Mouse (Mus musculus) T-helper 17 cell (primary cell): ENCODE results near the gene Colq.

ENCODE experiments used
- in situ Hi-C, 2 experiments: fragments of 300-600 bp; cut with MboI, MseI; formaldehyde crosslinking; loops; 1 replicate in 1 of 2; 2 replicates in 1 of 2; pipeline ENCODE4 v1.15.1; 2025; ENCODE audit warnings: high pct_unique_total_duplicates in 2 of 2

Gene Colq

DNA sequence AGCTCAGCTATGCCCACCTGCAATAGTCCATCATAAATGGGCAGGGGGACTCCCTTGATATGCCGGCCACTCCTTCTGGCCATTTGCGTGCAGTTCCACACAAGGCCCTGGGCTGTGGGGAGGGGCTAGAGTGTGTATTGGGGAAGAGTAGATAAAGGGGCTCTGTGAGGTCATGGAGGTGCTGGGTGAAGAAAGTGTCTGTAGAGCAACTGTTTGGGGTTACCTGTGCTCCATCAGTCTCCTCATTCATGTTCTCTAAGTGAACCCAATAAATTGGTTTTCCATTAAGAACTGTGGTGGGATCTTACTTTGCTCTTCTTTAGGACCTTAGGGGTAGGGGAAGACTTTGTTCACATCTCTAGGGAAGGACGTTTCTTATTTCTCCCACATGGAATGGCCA lies at the start of gene Colq:
TSS of gene Colq (minus strand) at position 101 of the 400 bp plus-strand sequence.
- in situ Hi-C loops: loop anchor here in 1 of 2 experiments (5.0 kb wide), 1 partner anchor 36 kb away; no protein-coding TSS in a partner anchor

DNA sequence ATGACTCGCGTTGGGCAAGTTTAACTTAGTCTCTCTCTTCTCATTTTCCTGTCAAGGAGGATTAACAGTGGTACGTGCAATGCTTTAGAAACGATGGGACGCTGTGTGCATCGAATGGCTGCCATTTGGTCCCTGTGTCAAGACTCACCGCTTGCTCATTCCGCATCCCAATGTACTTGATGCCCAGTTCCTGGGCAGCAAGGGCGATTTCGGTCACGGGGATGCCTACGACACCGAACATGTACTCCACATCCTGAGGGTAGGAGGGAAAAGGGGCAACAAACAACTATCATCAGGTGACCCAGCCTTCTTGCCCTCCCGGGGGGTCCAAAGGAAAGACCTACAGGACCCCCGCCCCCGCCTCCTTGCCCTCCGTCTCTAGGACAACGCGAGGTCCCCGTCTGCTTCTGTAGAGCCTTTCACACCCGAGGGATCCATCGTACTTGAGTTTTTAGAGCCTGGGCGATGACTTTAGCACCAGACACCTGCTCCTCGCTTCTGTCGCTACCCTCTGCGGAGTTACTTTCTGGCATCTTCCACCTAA lies 49.3 kb upstream of the Colq start, which contains the start of gene Gm49387:
TSS of gene Gm49387 (minus strand) at position 533 of the 544 bp plus-strand sequence.
- in situ Hi-C loops: loop anchor here in 1 of 2 experiments (25.0 kb wide), 1 partner anchor 847 kb away; no protein-coding TSS in a partner anchor

DNA sequence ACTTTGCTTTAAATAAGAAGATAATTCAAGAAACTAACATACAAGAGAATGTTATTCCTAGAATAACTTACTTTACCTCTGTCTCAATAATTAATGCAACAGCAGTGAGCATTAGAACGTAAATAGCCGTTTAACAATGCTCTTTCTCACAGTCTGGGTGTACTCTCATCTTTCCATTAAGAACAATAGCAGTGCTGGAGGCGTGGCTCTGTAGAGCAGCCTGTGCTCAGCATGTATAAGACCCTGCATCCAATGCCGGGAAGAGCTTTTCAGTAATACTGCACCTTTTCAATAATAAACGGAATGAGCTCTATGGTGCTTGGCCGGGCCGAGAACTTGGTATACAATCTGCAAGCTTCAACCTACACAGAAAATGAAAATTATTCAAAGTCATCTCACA lies 39.5 kb upstream of the Colq start:
- in situ Hi-C loops: loop anchor here in 1 of 2 experiments (25.0 kb wide), 1 partner anchor 857 kb away; no protein-coding TSS in a partner anchor

DNA sequence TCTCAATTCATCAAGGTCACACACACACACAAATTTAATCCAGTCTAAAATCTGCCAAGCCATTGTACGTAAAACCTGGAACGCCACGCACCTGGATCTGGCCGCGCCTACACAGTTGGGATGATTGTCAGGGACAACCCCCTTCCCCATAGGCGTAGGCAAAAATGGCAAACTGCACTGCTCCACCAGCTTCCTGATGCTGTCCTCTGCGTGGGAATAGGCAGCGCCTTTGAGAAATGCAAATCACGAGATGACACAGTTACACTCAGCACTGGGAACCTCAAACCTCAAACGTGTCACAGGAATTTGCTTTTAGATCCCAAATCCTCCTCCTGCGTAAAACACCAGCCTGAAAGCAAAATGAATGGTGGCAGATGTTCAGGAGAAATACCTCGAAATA lies 31.6 kb upstream of the Colq start:
- in situ Hi-C loops: no loop called here

DNA sequence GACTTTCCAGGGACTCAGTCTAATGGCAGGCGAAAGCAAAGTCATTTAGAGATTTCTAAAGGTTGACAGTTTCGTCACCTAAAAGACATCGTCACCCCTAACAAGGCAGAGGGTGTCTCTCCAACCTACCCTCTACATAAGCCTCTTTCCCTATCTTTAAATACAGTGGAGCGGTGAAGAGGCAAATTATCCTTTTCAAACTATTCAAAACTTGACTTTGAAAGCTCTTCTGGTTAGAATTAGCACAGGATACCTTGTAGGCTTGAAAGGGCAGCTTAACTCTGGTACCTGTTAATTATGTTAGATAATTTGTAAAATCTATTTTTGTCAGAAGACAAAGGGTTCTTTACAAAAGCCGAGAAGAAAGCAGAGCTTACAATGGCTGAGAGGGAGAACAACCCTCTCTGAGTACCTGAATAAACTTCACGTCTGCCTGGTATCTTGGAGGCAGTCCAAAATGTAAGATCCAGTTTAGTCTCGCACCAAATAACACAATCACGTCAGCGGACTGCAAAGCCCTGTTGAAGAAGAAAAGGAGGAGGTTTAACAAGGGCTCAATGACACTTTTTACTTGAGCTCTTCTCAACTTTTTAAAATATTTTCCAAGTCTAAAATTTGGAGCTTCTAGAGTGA lies 29.6 kb upstream of the Colq start:
- in situ Hi-C loops: no loop called here

DNA sequence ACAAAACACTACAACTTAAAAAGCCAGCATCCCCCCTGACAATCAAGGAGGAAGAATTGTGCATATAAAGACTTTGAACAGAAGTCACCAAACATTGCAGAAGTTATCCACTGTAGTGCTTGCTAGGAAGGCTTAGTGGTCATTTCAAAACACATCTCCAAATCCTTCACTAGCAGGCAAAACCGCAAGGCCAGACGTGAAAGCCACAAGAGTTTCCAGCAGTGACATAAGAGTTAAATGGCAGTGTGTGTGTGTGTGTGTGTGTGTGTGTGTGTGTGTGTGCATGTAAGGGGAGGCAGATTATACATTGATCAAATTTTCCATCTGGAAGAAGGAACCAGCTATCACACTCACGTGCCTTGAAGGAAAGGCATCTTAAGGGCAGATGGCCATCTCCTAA lies 26.9 kb upstream of the Colq start:
- in situ Hi-C loops: no loop called here

DNA sequence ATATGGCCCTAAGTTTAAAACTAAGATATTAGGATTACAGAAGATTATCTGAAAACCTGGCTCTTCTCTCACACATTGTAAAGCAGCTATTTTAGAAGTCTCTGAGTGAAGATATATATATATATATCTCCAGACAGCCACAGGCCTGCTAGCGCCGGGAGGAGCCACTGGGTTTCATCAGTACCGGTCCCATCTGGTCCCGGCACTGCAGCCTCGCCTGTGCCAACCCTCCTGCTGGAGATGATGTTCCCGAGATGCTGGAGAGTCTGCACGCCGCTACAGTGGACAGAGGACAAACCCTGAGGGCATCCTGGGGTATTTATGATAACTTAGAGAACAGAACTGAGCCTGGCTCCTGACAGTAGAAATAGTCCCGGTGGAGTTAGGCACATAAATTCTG lies 26.1 kb upstream of the Colq start:
- in situ Hi-C loops: no loop called here

DNA sequence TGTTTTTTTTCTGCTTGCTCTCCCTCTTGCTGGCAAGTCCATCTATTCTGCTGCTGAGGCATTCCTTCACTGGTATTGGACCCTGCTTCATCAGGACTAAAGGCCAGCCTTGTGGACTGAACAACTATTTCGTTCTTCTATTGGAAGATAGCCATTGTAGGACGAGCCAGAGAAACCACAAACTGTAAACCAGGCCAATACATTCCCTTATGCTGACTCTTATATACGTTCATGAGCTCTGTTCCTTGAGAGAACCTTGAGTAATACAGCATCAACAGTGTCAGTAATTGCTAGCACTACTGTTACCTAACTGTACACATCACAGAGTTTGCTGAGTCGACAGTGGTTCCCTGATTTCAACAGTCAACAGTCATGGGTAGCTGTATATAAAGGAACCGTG lies 22.5 kb upstream of the Colq start:
- in situ Hi-C loops: no loop called here

DNA sequence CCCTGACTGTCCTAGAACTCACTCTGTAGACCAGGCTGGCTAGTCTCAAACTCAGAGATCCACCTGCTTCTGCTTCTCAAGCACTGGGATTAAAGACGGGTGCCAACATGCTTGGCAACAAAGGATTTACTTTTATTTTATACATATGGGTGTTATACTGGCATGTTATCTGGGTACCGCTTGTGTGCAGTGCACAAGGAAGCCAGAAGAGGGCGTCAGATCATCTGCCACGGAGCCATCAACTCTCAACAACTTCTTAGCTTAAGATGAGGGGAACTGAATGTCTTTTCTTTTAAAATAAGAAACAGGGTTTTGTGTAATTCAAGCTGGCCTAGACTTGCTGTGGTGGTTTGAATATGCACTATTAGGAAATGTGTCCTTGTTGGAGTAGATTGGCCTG lies 20.8 kb upstream of the Colq start:
- in situ Hi-C loops: no loop called here

DNA sequence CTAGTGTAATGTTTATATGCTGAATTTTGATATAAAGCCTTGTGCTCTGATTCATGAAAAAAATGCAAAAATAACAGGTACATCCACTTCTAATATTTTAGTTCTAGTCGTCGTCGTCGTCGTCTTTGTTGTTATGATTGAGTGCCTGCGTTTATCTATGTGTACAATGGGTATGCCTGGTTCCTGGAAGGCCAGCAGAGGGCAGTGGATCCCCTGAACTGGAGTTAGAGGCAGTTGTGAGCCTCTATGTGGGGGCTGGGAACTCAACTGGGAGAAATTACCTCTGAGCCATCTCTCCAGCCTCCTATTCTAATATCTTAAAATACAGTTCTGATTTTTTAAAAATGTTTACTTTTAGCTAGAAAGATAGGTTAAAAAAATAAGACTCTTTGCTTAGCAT lies 14.4 kb upstream of the Colq start:
- in situ Hi-C loops: loop anchor here in 1 of 2 experiments (10.0 kb wide), 1 partner anchor 851 kb away; no protein-coding TSS in a partner anchor

DNA sequence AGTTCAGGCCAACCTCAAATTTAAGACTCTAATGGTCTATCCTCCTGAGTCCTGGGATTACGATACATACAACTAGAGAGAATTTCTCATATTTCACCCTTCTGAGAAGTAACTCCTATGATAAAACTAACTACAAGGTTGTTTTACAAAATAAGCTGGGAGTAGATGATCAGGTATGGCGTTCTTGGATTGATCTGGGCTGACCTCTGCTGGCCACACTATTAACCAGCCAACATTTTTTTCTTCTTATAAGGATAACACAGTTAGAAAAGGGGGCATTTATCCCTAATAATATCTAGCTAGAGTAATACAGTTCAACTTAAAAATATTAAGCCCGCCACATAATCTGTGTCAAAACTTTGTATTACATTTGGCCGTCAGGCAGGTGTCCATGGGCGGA lies 13.8 kb upstream of the Colq start:
- in situ Hi-C loops: loop anchor here in 1 of 2 experiments (10.0 kb wide), 1 partner anchor 850 kb away; no protein-coding TSS in a partner anchor

DNA sequence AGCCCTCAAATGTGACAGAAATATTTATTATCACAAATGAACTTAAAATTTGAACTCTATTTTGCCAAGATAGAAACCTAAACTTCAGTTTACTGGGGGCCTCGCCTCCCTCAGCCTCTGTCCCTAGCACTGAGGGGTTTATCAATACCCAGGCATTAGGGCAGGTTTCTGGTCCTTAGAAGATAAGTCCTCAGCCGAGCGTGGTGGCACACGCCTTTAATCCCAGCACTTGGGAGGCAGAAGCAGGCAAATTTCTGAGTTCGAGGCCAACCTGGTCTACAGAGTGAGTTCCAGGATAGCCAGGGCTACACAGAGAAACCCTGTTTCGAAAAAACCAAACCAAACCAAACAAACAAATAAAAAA lies 11.5 kb upstream of the Colq start:
- in situ Hi-C loops: loop anchor here in 1 of 2 experiments (10.0 kb wide), 1 partner anchor 848 kb away; no protein-coding TSS in a partner anchor

DNA sequence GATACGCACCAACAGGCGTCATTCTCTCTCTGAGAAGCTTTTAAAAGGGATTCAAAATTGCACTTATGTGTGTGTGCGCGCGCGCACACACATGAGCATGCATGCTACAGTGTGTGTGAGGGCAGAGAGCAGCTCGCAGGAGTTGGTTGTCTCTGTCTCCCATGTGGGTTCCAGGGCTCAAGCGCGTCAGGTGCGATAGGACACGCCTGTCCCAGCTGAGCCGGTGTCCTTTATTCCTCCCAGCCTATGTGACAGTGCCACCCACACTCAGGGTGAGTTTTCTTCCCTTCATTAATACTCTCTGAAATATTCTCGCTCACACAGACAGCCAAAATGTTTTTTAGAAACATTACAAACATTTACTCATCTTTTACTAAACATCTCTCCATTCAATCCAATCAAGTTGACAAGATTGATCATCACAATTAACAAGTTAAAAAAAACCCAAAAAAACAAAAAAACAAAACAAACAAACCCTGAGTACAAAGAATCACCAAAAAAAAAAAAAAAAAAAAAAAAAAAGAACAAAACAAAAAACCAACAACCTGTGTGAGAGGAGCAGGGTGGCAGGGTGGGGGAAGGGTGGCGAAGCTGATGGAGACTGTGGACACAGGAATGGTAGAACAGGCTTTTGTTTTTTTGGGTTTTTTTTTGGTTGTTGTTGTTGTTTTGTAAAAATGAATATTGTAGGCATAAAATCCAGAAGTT lies 10.9 kb upstream of the Colq start:
- in situ Hi-C loops: loop anchor here in 1 of 2 experiments (10.0 kb wide), 1 partner anchor 847 kb away; no protein-coding TSS in a partner anchor

DNA sequence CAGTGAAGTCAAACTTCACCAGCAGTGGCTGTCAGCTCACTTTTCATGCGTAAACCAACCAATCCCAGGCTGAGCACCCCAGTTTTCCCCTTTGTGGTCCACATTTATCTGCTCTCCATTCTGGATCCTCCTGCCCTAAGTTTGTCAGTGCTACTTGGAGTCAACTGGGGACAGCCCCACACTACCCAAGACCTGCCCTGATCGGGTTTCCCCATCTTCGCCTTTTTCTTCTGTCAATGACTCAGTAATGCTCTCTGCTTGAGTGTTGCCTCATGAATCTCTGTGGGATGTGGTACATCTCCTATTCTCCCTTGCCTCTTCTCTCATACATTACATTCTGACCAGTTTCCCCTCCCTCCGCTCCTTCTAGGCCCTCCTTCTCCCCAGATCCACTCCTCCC lies 6.3 kb upstream of the Colq start:
- in situ Hi-C loops: no loop called here

DNA sequence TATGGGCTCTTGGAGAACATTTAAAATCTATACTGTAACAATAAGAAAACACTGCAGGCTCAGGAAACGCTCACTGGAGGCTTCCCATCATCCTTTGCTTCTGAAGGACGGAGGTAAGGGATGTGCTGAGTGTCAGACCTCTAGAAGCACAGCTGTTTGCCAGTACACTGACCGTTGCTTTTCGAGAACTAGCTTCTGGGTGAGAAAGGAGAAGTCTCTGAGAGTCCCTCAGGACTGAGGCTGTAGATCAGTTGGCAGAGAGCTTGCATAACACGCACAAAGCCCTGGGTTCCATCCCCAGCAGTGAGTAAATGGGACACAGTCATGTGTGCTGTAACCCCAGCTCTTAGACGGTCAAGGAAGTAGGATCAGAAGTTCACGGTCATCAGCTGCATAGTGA lies 5.3 kb upstream of the Colq start:
- in situ Hi-C loops: no loop called here

DNA sequence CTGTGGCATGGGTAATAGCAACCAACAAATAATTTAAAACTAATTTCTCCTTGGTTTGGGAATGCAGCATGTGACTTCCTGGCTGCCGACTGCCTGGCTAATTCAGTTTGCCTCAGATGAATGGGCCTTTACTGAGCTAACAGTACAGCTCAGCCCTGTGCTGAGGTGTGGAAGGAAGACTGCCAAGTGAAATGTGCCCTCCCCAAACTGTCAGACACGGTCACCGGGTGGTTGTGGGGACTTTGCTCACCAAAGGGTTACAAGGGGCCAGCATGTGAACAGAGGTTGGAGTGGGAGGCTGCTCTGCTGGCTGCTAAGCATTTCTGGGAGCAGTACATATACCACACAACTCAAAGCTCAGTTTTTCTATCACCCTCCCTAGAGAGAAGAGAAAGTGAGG lies 3.5 kb upstream of the Colq start:
- in situ Hi-C loops: loop anchor here in 1 of 2 experiments (5.0 kb wide), 1 partner anchor 33 kb away; no protein-coding TSS in a partner anchor

DNA sequence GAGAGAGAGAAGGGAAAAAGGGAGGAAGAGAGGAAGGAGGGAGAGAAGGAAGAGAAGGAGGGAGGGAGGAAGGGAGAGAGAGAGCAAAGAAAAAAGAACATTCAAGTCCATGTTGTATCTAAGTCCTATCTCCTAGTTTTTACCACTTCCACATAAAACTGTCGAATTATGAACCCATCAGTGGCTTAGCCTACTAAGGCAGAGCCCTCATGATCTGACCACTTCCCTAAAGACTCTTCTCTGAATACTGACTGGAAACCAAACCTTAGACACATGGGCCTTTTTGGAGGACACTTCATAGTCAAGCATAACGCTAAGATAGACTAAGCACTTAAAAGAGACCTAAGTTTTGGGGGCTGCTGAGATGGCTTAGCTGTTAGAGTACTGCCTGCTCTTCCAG lies 1.9 kb upstream of the Colq start:
- in situ Hi-C loops: loop anchor here in 1 of 2 experiments (5.0 kb wide), 1 partner anchor 34 kb away; no protein-coding TSS in a partner anchor

DNA sequence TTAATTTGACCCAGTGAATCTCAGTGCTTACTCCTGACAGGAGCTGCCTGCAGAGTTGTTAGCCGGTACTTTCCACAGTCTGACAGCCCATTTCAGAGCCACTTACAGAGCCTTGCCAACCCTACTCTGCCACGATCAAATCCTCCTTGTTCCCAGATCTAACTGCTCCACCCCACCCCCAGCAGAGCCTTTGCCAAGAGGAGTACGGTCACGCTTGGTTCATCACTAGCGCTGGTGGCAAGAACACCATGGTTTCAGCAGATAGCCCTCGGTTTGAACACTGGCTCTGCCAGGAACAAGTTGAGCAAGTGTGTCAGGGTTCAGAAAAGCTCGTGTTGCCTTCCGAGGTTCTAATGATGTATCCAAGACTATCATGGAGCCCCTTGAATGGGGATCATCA lies 4.7 kb downstream of the Colq start:
- in situ Hi-C loops: no loop called here

DNA sequence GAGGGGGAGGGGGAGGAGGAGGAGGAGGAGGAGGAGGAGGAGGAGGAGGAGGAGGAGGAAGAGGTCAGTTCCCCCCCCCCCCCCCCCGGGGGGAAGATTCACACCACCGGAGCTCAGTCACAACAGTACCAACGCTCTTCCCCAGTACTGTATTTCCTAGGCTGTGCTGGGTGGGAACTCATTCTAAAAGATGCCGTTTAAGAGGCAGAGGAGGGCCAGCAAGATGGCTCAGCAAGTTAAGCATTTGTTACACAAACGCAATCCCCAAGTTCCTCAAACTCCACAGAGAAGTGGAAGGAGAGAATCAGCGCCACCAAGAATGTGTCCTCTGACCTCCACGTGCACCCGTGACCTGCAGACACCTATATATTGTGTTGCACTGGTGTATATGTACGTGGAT lies 8.1 kb downstream of the Colq start:
- in situ Hi-C loops: no loop called here

DNA sequence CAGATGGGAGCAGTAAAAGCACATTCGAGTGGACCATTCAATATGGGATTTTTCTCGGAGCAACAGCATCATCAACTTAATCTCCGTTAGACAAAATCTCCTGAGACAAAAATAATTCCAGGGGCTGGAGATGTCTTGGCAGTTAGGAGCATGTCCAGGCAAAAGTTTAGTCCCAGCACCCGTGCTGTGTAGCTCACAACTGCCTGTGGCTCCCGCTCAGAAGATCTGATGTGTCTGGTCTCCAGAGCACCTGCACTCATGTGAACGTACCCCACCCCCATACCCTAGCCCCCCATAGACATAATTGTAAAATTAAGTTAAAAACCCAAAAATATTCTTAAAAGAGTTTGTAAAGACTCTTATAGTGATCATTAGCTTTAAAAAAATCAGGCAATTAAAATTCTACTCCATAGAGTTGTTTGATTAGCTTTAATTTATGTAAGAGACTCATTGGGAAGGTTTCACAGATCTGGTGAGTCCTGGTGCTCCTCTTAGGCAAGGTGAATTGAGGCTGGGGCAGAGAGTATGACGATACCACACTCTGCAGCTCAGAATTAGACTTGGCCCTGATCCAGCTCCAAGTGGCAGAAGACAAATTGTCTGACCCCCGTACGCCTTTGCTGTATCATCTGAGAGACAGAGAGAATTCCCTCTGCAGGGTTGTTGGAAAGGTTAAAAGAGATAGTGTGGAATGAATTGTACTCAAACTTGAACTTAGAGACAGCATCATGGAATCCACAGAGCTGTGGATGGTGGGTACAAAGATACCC lies 13.0 kb downstream of the Colq start:
- in situ Hi-C loops: no loop called here

DNA sequence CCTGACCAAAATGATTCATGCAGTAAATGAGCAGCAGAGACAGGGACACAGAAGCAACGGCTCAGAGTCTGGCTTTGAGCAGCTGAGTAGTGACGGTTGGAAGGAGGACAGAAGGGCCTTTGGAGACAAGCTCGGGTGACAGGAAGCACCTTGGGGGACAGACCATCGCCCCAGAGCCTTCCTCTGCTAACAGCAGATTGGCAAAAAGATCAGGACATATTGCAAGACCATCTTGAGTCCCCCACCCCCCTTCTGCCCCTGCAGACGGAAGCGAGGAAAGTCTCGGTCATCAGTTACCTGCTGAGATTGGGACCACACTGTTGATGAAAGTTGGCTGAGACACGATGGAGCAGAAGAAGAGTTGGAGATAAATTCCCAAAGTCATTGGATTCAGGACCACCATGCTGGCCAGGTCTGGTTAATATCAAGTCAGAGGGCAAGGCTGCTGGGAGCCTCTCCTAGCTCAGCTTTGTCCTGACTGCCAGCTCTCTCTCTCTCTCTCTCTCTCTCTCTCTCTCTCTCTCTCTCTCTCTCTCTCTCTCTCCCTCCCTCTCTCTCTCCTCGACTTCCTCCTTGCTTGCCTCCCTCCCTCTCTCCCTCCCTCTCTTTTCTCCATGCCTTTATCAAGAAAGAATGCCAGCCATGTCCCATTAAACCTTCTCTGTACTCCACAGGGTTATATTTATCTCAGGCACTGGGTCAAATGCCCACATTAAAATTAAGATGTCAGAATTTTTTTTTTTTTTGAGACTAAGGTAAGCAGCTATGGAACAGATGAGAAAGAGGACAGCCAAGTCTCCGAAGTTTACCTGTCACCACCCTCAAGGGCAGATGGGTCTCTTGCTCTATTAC lies 14.1 kb downstream of the Colq start:
- in situ Hi-C loops: no loop called here
